Comparison of ENCODE assay signal across 10 mouse cellular contexts in genomic region chr14:120840900-120841299, GRCm38 (mm10).
DNase-seq lines count a peak whose midpoint lies in the region; ATAC-seq and TF ChIP-seq lines count a peak whose summit lies in the region.
"Had no signal": no experiment of that assay in that cellular context is flagged by ENCODE, and none has a peak within 500 bp of the region (broad histone marks: within the 10 kb centered on the region; RNA-seq: fewer than 3 reads in every experiment).

No protein-coding gene starts in this region.

- no peaks in the 10 kb centered on the region for H3K9me3 ChIP-seq in lung, embryonic 14.5 days (ENCODE audit: low read depth, low read length)

- no peak for TF ChIP-seq POLR2A in heart, adult 2 months (IDR thresholded peaks at IDR 0.05; ENCODE audit: insufficient read depth, low read depth, low read length)

- WGBS in heart, adult 2 months: 84% methylated on average over 6 of the region's 6 CpGs
- WGBS in lung, embryonic 14.5 days: 78% methylated on average over 6 of the region's 6 CpGs

- ATAC-seq in lung, embryonic 14.5 days (ENCODE audit: insufficient read depth): no peak

- H3K27me3 ChIP-seq in heart, adult 2 months (ENCODE audit: control insufficient read depth, insufficient read depth, low read length): no peaks in the 10 kb centered on the region
- H3K27me3 ChIP-seq in lung, embryonic 14.5 days (ENCODE audit: insufficient read depth, low read length): no peaks in the 10 kb centered on the region

- intact Hi-C loops in heart, adult 2 months (cut with DNase I): no loop called here
- intact Hi-C loops in heart, postnatal 14 days (cut with DNase I): no loop called here

- no peak for TF ChIP-seq EP300 in heart, adult 2 months (IDR thresholded peaks at IDR 0.05; ENCODE audit: insufficient read depth, low read depth, low read length)

- no peak overlapping the region for H3K4me2 ChIP-seq in lung, embryonic 14.5 days

- H3K79me2 ChIP-seq in heart, adult 2 months (replicated peaks; ENCODE audit: control insufficient read depth, insufficient read depth, low read length): no peaks in the 10 kb centered on the region

- no peak overlapping the region for H3K4me3 ChIP-seq in heart, adult 2 months
- H3K4me3 ChIP-seq in lung, embryonic 14.5 days (ENCODE audit: low read depth, low read length): no peak overlapping the region

- H3K9ac ChIP-seq in heart, adult 2 months (ENCODE audit: low read depth, low read length): no peak overlapping the region
- no peak overlapping the region for H3K9ac ChIP-seq in lung, embryonic 14.5 days

- H3K4me1 ChIP-seq in heart, adult 2 months (ENCODE audit: control insufficient read depth, insufficient read depth, low read length): peaks cover 9% of the 10 kb centered on the region
- H3K4me1 ChIP-seq in lung, embryonic 14.5 days (ENCODE audit: insufficient read depth): peaks cover 2% of the 10 kb centered on the region; the same call in 1 of the 2 replicates

- TF ChIP-seq CTCF in heart, adult 2 months (IDR thresholded peaks at IDR 0.05): peak; percentile 58
- peak; percentile 34; the same call in 1 of the 2 replicates for TF ChIP-seq CTCF in lung, embryonic 14.5 days (IDR thresholded peaks at IDR 0.05; ENCODE audit: low read depth)

- H3K27ac ChIP-seq in heart, adult 2 months: no peak overlapping the region; the same call in 1 of the 2 replicates
- H3K27ac ChIP-seq in lung, embryonic 14.5 days (ENCODE audit: low read depth): no peak overlapping the region
- H3K27ac ChIP-seq: macrophage had no signal

- no peaks in the 10 kb centered on the region for H3K36me3 ChIP-seq in heart, adult 2 months (ENCODE audit: control insufficient read depth, insufficient read depth, low read length)
- H3K36me3 ChIP-seq in lung, embryonic 14.5 days (ENCODE audit: insufficient read depth): no peaks in the 10 kb centered on the region

- no peak for DNase-seq in heart, adult 2 months
- DNase-seq in heart, postnatal 14 days: no peak
- no peak for DNase-seq in lung, embryonic 14.5 days
- no peak for DNase-seq in lung, adult 18-20 months
- peak; percentile 41 for DNase-seq in ES-CJ7 (ENCODE audit: low read depth, low spot score)
- peak; percentile 32 to 42 for DNase-seq in kidney, postnatal 4 days
- DNase-seq in natural killer cell, adult 2 months (ENCODE audit: low spot score in 2 of 2): no peak
- no peak for DNase-seq in B cell, adult 2 months
- DNase-seq: retina, postnatal 1 day had no signal

Comparison
In these comparisons a context has a peak if more than half of its experiments do, and no peak if none do; other contexts are left out.
1. DNase-seq: peak in ES-CJ7 (single experiment) and kidney, postnatal 4 days (2 of 2); none in heart, adult 2 months (0 of 2), heart, postnatal 14 days (0 of 2), lung, embryonic 14.5 days (single experiment), lung, adult 18-20 months (0 of 2), natural killer cell, adult 2 months (0 of 2) and B cell, adult 2 months (0 of 2).